Mouse (Mus musculus): Measurements from ENCODE around the gene Cyp2f2. TPM values are rescaled to one million over a fixed set of nuclear protein-coding genes. Genes with fewer than 3 reads are reported as not detected.

The Cyp2f2 gene
- polyA plus RNA-seq, 1 experiment, result 0.34 TPM

DNA sequence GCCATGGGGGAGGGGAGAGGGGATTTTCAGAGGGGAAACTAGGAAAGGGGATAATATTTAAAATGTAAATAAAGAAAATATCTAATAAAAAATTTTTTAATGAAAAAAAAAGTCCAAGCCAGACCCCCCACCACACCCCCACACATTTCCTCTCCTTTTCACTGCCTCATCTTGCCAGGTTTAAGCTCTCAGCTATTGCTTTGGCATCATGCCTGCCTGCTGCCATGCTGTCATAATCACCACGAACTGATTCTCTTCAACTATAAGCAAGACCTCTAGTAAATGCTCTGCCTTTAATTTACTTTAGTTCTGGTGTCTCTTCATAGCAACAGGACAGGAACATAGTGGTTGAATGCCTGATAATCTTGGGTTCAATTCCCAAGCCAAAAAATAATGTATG, 62.8 kb downstream of the Cyp2f2 start:
- TF ChIP-seq POLR2A (IDR thresholded peaks at IDR 0.05; ENCODE audit: low read depth, low read length) (no peak), CTCF (IDR thresholded peaks at IDR 0.05; ENCODE audit: extremely low read depth, insufficient read depth, insufficient read length, insufficient replicate concordance) (no peak)
- Histone ChIP-seq H3K27me3 (ENCODE audit: control insufficient read depth, insufficient read depth, low read length) (no peaks in the 10 kb centered on the region), H3K4me1 (ENCODE audit: control insufficient read depth, insufficient read depth, insufficient read length) (no peaks in the 10 kb centered on the region; the same call in 1 of the 2 replicates), H3K4me3 (ENCODE audit: extremely low read depth, insufficient read depth, insufficient read length) (no peak overlapping the region), H3K27ac (ENCODE audit: insufficient read depth, low read length) (no peak overlapping the region), H3K36me3 (ENCODE audit: control insufficient read depth, insufficient read depth, low read length) (peaks cover 15% of the 10 kb centered on the region)
- 85% methylated on average over 1 of the region's 1 CpGs for WGBS
- no peak for DNase-seq (ENCODE audit: low read depth in 1 of 2, low spot score in 2 of 2)

Other genes with a start within 250 kb of the Cyp2f2 start
- gene Cyp2a22, start 180.5 kb upstream of the Cyp2f2 start, polyA plus RNA-seq (2012; rRNA removed), result not detected in 2 replicates
- 0.05 TPM in 1 of 2 replicates, not detected in the other for gene Cyp2a12, start 90.8 kb upstream of the Cyp2f2 start, polyA plus RNA-seq (2012; rRNA removed)
- gene Cyp2t4, start 33.8 kb downstream of the Cyp2f2 start, polyA plus RNA-seq (2012; rRNA removed), result not detected in 2 replicates
- gene Egln2, start 46.9 kb downstream of the Cyp2f2 start, polyA plus RNA-seq (2012; rRNA removed), result 83.0 and 97.5 TPM in 2 replicates
- gene Rab4b, start 59.0 kb downstream of the Cyp2f2 start, polyA plus RNA-seq (2012; rRNA removed), result 78.8 and 111 TPM in 2 replicates
- gene Gm21983, start 61.2 kb downstream of the Cyp2f2 start, polyA plus RNA-seq (2012; rRNA removed), result not detected in 2 replicates
- gene Mia, start 61.2 kb downstream of the Cyp2f2 start, polyA plus RNA-seq (2012; rRNA removed), result 1.0 and 2.3 TPM in 2 replicates
- 9.5 and 12.1 TPM in 2 replicates for gene BC024978, start 75.9 kb downstream of the Cyp2f2 start, polyA plus RNA-seq (2012; rRNA removed)
- gene Snrpa, start 76.4 kb downstream of the Cyp2f2 start, polyA plus RNA-seq (2012; rRNA removed), result 93.7 and 142 TPM in 2 replicates
- 5.9 and 7.0 TPM in 2 replicates for gene Itpkc, start 108.8 kb downstream of the Cyp2f2 start, polyA plus RNA-seq (2012; rRNA removed)
- gene Coq8b, start 113.1 kb downstream of the Cyp2f2 start, polyA plus RNA-seq (2012; rRNA removed), result 28.9 and 36.4 TPM in 2 replicates
- 6.1 and 7.6 TPM in 2 replicates for gene Numbl, start 138.5 kb downstream of the Cyp2f2 start, polyA plus RNA-seq (2012; rRNA removed)
- 157 and 164 TPM in 2 replicates for gene Ltbp4, start 217.8 kb downstream of the Cyp2f2 start, polyA plus RNA-seq (2012; rRNA removed)
- gene Shkbp1, start 236.1 kb downstream of the Cyp2f2 start, polyA plus RNA-seq (2012; rRNA removed), result 130 and 166 TPM in 2 replicates
- gene Gm20479, start 237.5 kb downstream of the Cyp2f2 start, polyA plus RNA-seq (2012; rRNA removed), result 0.47 and 0.54 TPM in 2 replicates